Mouse (Mus musculus) frontal cortex, postnatal 14 days (tissue): ENCODE measurements around the gene Serpina9.
"Not testable (repeated sequence)": the region's sequence is repeated elsewhere in the genome, so short reads cannot be mapped to it uniquely, and the experiment has no call there.

ENCODE experiments used
- DNase-seq, 2 experiments: peaks; one replicate each; pipeline ENCODE4 v3.0.0; 2022; ENCODE audit warnings: low spot score in 2 of 2

Gene Serpina9

GRCm38 (mm10) chr12:103989857-103990256 lies 23.7 kb downstream of the Serpina9 start, which contains the start of gene Serpina11:
Gene Serpina11, minus strand, starts transcription at chr12:103989957.
- no peak for DNase-seq

- DNase-seq = no peak
Observed at GRCm38 (mm10) chr12:103989514-103989767, 24.1 kb downstream of the Serpina9 start.

GRCm38 (mm10) chr12:103988754-103989513 lies 24.6 kb downstream of the Serpina9 start:
- DNase-seq = no peak

GRCm38 (mm10) chr12:103985868-103986267 lies 27.7 kb downstream of the Serpina9 start:
- DNase-seq = no peak

GRCm38 (mm10) chr12:103984935-103985334 lies 28.6 kb downstream of the Serpina9 start:
- DNase-seq = peak in 1 of 2 experiments; percentile 60

- DNase-seq = no peak
Observed at GRCm38 (mm10) chr12:103981646-103982360, 31.8 kb downstream of the Serpina9 start.

- DNase-seq = no peak
Observed at GRCm38 (mm10) chr12:103978294-103978693, 35.3 kb downstream of the Serpina9 start.

- no peak for DNase-seq
Observed at GRCm38 (mm10) chr12:103977846-103978245, 35.7 kb downstream of the Serpina9 start.

GRCm38 (mm10) chr12:103977060-103977459 lies 36.5 kb downstream of the Serpina9 start:
- DNase-seq = no peak

GRCm38 (mm10) chr12:103971080-103971479 lies 42.5 kb downstream of the Serpina9 start:
- DNase-seq = no peak

GRCm38 (mm10) chr12:103969577-103970116 lies 43.9 kb downstream of the Serpina9 start:
- no peak for DNase-seq

GRCm38 (mm10) chr12:103966761-103967160 lies 46.8 kb downstream of the Serpina9 start:
- no peak for DNase-seq

- DNase-seq = no peak
Observed at GRCm38 (mm10) chr12:103963288-103963687, 50.3 kb downstream of the Serpina9 start.

GRCm38 (mm10) chr12:103962860-103963259 lies 50.7 kb downstream of the Serpina9 start:
- no peak for DNase-seq

GRCm38 (mm10) chr12:103962337-103962736 lies 51.2 kb downstream of the Serpina9 start:
- no peak for DNase-seq

- no peak for DNase-seq
Observed at GRCm38 (mm10) chr12:103961716-103962115, 51.8 kb downstream of the Serpina9 start.

GRCm38 (mm10) chr12:103958798-103959197 lies 54.8 kb downstream of the Serpina9 start, which contains the start of gene Serpina1e:
Gene Serpina1e, minus strand, starts transcription at chr12:103958975.
- DNase-seq = no peak

- not testable (repeated sequence) for DNase-seq
Observed at GRCm38 (mm10) chr12:103956555-103956954, 57.0 kb downstream of the Serpina9 start.

GRCm38 (mm10) chr12:103952972-103953371 lies 60.6 kb downstream of the Serpina9 start:
- not testable (repeated sequence) for DNase-seq

GRCm38 (mm10) chr12:103946243-103946642 lies 67.3 kb downstream of the Serpina9 start:
- no peak for DNase-seq
